Mouse (Mus musculus): Measurements from ENCODE around the gene Ssr1. TPM values are rescaled to one million over a fixed set of nuclear protein-coding genes. Genes with fewer than 3 reads are reported as not detected.

The Ssr1 gene
- polyA plus RNA-seq, 1 experiment from 2014 or later: 133 TPM

- Histone ChIP-seq H3K36me3 (peaks cover 73% of the 10 kb centered on the region), H3K9me3 (no peaks in the 10 kb centered on the region)
- WGBS: 95% methylated on average over 17 of the region's 17 CpGs
Measured at GRCm38 (mm10) chr13:37929532-37929931, 64.5 kb downstream of the Ssr1 start.

GRCm38 (mm10) chr13:37926394-37926793 is 67.6 kb downstream of the Ssr1 start:
- H3K36me3 ChIP-seq: peaks cover 63% of the 10 kb centered on the region
- ATAC-seq (ENCODE audit: insufficient number of reproducible peaks, insufficient read depth, low FRiP score, low TSS enrichment, low read depth): no peak

More at GRCm38 (mm10) chr13:37929532-37929931, 64.5 kb downstream of the Ssr1 start:
- Histone ChIP-seq H3K4me2 (no peak overlapping the region), H3K4me1 (0 out of 2 replicates have a peak, but pooled peaks cover 3% of the 10 kb centered on the region), H3K27me3 (no peaks in the 10 kb centered on the region), H3K27ac (no peak overlapping the region), H3K4me3 (no peak overlapping the region), H3K9ac (no peak overlapping the region)
- no peak for ATAC-seq (ENCODE audit: insufficient number of reproducible peaks, insufficient read depth, low FRiP score, low TSS enrichment, low read depth)

GRCm38 (mm10) chr13:37924461-37924948 is 69.5 kb downstream of the Ssr1 start:
- Histone ChIP-seq H3K27me3 (no peaks in the 10 kb centered on the region), H3K4me3 (no peak overlapping the region), H3K9ac (no peak overlapping the region), H3K9me3 (no peaks in the 10 kb centered on the region), H3K36me3 (peaks cover 50% of the 10 kb centered on the region), H3K27ac (no peak overlapping the region), H3K4me1 (peaks cover 12% of the 10 kb centered on the region), H3K4me2 (no peak overlapping the region)
- WGBS: 74% methylated on average over 4 of the region's 4 CpGs
- no peak for ATAC-seq (ENCODE audit: insufficient number of reproducible peaks, insufficient read depth, low FRiP score, low TSS enrichment, low read depth)

More at GRCm38 (mm10) chr13:37926394-37926793, 67.6 kb downstream of the Ssr1 start:
- Histone ChIP-seq H3K4me3 (no peak overlapping the region), H3K9ac (no peak overlapping the region), H3K4me2 (no peak overlapping the region), H3K9me3 (no peaks in the 10 kb centered on the region), H3K27me3 (no peaks in the 10 kb centered on the region), H3K27ac (no peak overlapping the region), H3K4me1 (peaks cover 7% of the 10 kb centered on the region)
- WGBS: 94% methylated on average over 3 of the region's 3 CpGs

GRCm38 (mm10) chr13:37923643-37924460 is 70.2 kb downstream of the Ssr1 start:
- Histone ChIP-seq H3K9me3 (no peaks in the 10 kb centered on the region), H3K27ac (no peak overlapping the region), H3K4me1 (peaks cover 17% of the 10 kb centered on the region), H3K4me3 (no peak overlapping the region), H3K4me2 (no peak overlapping the region), H3K36me3 (peaks cover 43% of the 10 kb centered on the region), H3K27me3 (no peaks in the 10 kb centered on the region), H3K9ac (no peak overlapping the region)
- 82% methylated on average over 10 of the region's 10 CpGs for WGBS
- no peak for ATAC-seq (ENCODE audit: insufficient number of reproducible peaks, insufficient read depth, low FRiP score, low TSS enrichment, low read depth)

- peaks cover 39% of the 10 kb centered on the region for H3K36me3 ChIP-seq
- WGBS: 82% methylated on average over 4 of the region's 4 CpGs
Measured at GRCm38 (mm10) chr13:37923091-37923490, 70.9 kb downstream of the Ssr1 start.

GRCm38 (mm10) chr13:37920727-37921126 is 73.3 kb downstream of the Ssr1 start:
- Histone ChIP-seq H3K9ac (no peak overlapping the region), H3K27ac (0 out of 2 replicates have a peak overlapping the region, but pooled peaks have one; percentile 28), H3K36me3 (peaks cover 52% of the 10 kb centered on the region), H3K4me3 (no peak overlapping the region), H3K27me3 (no peaks in the 10 kb centered on the region), H3K4me1 (peaks cover 28% of the 10 kb centered on the region), H3K4me2 (no peak overlapping the region), H3K9me3 (no peaks in the 10 kb centered on the region)
- no peak for ATAC-seq (ENCODE audit: insufficient number of reproducible peaks, insufficient read depth, low FRiP score, low TSS enrichment, low read depth)
- 47% methylated on average over 2 of the region's 2 CpGs for WGBS

More at GRCm38 (mm10) chr13:37923091-37923490, 70.9 kb downstream of the Ssr1 start:
- ATAC-seq (ENCODE audit: insufficient number of reproducible peaks, insufficient read depth, low FRiP score, low TSS enrichment, low read depth): no peak
- Histone ChIP-seq H3K27me3 (no peaks in the 10 kb centered on the region), H3K9me3 (no peaks in the 10 kb centered on the region), H3K27ac (no peak overlapping the region), H3K4me2 (no peak overlapping the region), H3K4me3 (no peak overlapping the region), H3K9ac (no peak overlapping the region), H3K4me1 (peaks cover 25% of the 10 kb centered on the region)

GRCm38 (mm10) chr13:37919711-37920277 is 74.2 kb downstream of the Ssr1 start:
- Histone ChIP-seq H3K4me3 (no peak overlapping the region), H3K9me3 (no peaks in the 10 kb centered on the region), H3K4me1 (peaks cover 28% of the 10 kb centered on the region), H3K27ac (no peak overlapping the region), H3K4me2 (no peak overlapping the region), H3K9ac (no peak overlapping the region), H3K27me3 (no peaks in the 10 kb centered on the region), H3K36me3 (peaks cover 51% of the 10 kb centered on the region)
- ATAC-seq (ENCODE audit: insufficient number of reproducible peaks, insufficient read depth, low FRiP score, low TSS enrichment, low read depth): no peak
- 76% methylated on average over 3 of the region's 3 CpGs for WGBS

- Histone ChIP-seq H3K9me3 (no peaks in the 10 kb centered on the region), H3K9ac (no peak overlapping the region), H3K4me3 (no peak overlapping the region), H3K27ac (peak overlapping the region; percentile 86), H3K36me3 (peaks cover 46% of the 10 kb centered on the region), H3K4me1 (peaks cover 24% of the 10 kb centered on the region), H3K4me2 (no peak overlapping the region; the same call in 1 of the 2 replicates), H3K27me3 (no peaks in the 10 kb centered on the region)
- WGBS: 52% methylated on average over 15 of the region's 15 CpGs
- peak; percentile 48; the same call in 1 of the 2 replicates for ATAC-seq (ENCODE audit: insufficient number of reproducible peaks, insufficient read depth, low FRiP score, low TSS enrichment, low read depth)
Measured at GRCm38 (mm10) chr13:37918336-37919261, 75.4 kb downstream of the Ssr1 start.

Other genes with a start within 250 kb of the Ssr1 start
- gene Rreb1, start 215.8 kb downstream of the Ssr1 start, polyA plus RNA-seq (2015; fragmentation: Nextera tagmentation; extraction: Ambion mirVana): 13.2 and 15.0 TPM in 2 replicates
- 69.2 and 71.6 TPM in 2 replicates for gene Riok1, start 42.8 kb upstream of the Ssr1 start, polyA plus RNA-seq (2015; fragmentation: Nextera tagmentation; extraction: Ambion mirVana)
- 1.3 and 1.4 TPM in 2 replicates for gene Cage1, start 42.9 kb upstream of the Ssr1 start, polyA plus RNA-seq (2015; fragmentation: Nextera tagmentation; extraction: Ambion mirVana)
- 20.1 and 21.5 TPM in 2 replicates for gene Dsp, start 157.1 kb upstream of the Ssr1 start, polyA plus RNA-seq (2015; fragmentation: Nextera tagmentation; extraction: Ambion mirVana)
- 48.2 and 56.2 TPM in 2 replicates for gene Snrnp48, start 210.7 kb upstream of the Ssr1 start, polyA plus RNA-seq (2015; fragmentation: Nextera tagmentation; extraction: Ambion mirVana)